Mouse (Mus musculus): Measurements from ENCODE around the gene Aif1.

- TF ChIP-seq POLR2A (IDR thresholded peaks at IDR 0.05; ENCODE audit: borderline replicate concordance, insufficient read depth, low read length) (no peak), CTCF (IDR thresholded peaks at IDR 0.05; ENCODE audit: borderline replicate concordance, insufficient read depth, low read depth, low read length) (no peak)
Observed at GRCm38 (mm10) chr17:35147348-35147747, 28.5 kb downstream of the Aif1 start.

Data from cerebellum, adult 2 months (tissue).